Mouse (Mus musculus) heart, postnatal 0 days (tissue): ENCODE results near the gene Tardbp. TPM values are rescaled to one million over a fixed set of nuclear protein-coding genes. Genes with fewer than 3 reads are reported as not detected.

ENCODE experiments used
- ATAC-seq: fragments of 200-750 bp; cut with Nextera tagmentation; 2 replicates; pipeline ENCODE4 v1.8.0; 2017; ENCODE audit warnings: low read depth, moderate number of reproducible peaks, moderate library complexity; ENCODE audit not compliant: insufficient read depth
- DNase-seq: peaks from one replicate; pipeline ENCODE4 v3.0.0-alpha.2; 2016; ENCODE audit warnings: low spot score
- H3K27ac ChIP-seq: fragments of 300-500 bp; sonication (generic); 2 replicates; pipeline ENCODE4 v1.5.1; 2014; ENCODE audit warnings: low read depth, mild to moderate bottlenecking
- H3K27me3 ChIP-seq: fragments of 300-500 bp; sonication (generic); 2 replicates; pipeline ENCODE4 v1.6.1; 2014; ENCODE audit warnings: low read length, mixed read lengths; ENCODE audit not compliant: control insufficient read depth, insufficient read depth
- H3K36me3 ChIP-seq: fragments of 300-500 bp; sonication (generic); replicated peaks from 2 replicates; pipeline ENCODE4 v1.6.1; 2014; ENCODE audit warnings: low read length, mixed read lengths; ENCODE audit not compliant: control insufficient read depth, insufficient read depth
- H3K4me1 ChIP-seq: fragments of 300-500 bp; sonication (generic); 2 replicates; pipeline ENCODE4 v1.6.1; 2014; ENCODE audit warnings: antibody characterized with exemption; ENCODE audit not compliant: control insufficient read depth, insufficient read depth
- H3K4me2 ChIP-seq: fragments of 300-500 bp; sonication (generic); 2 replicates; pipeline ENCODE4 v1.6.1; 2014; ENCODE audit warnings: low read depth, mild to moderate bottlenecking, low read length, moderate library complexity
- H3K4me3 ChIP-seq: fragments of 300-500 bp; sonication (generic); 2 replicates; pipeline ENCODE4 v1.5.1; 2014; ENCODE audit warnings: low read depth, low read length
- H3K9ac ChIP-seq: fragments of 300-500 bp; sonication (generic); replicated peaks from 2 replicates; pipeline ENCODE4 v1.6.1; 2014; ENCODE audit warnings: low read depth, low read length, mixed read lengths
- H3K9me3 ChIP-seq: fragments of 300-500 bp; sonication (generic); replicated peaks from 2 replicates; pipeline ENCODE4 v1.6.1; 2016; ENCODE audit warnings: low read length; ENCODE audit not compliant: control insufficient read depth
- CTCF ChIP-seq: IDR thresholded peaks from 2 replicates; pipeline ENCODE4 v1.5.1; 2016; ENCODE audit warnings: antibody characterized with exemption, control low read depth, low read depth
- EP300 ChIP-seq: IDR thresholded peaks from 2 replicates; pipeline ENCODE4 v1.6.1; 2016; ENCODE audit warnings: antibody characterized with exemption, low read depth
- WGBS: fragments of 180-500 bp; shearing (Covaris S2); extraction: QIAGEN DNeasy Blood & Tissue Kit; methylation state at CpG from one replicate; pipeline ENCODE4 v1.1.7; 2014; 5-methylcytosine and 5-hydroxymethylcytosine counted together
- polyA plus RNA-seq: library from polyadenylated mRNA; unstranded; fragments of >200 nt; fragmentation: Nextera tagmentation; extraction: Ambion mirVana; gene quantifications from 2 replicates; pipeline ENCODE4 v1.2.1, GENCODE M21; 2015
- total RNA-seq: library from RNA; depleted of rRNA; stranded (reverse); fragments of >200 nt; gene quantifications from 2 replicates; pipeline ENCODE4 v1.2.3, GENCODE M21; 2014; ENCODE audit warnings: low replicate concordance

Gene Tardbp
- total and polyA plus RNA-seq, 2 experiments from 2014 or later, result 89.9 to 93.5 TPM

DNA sequence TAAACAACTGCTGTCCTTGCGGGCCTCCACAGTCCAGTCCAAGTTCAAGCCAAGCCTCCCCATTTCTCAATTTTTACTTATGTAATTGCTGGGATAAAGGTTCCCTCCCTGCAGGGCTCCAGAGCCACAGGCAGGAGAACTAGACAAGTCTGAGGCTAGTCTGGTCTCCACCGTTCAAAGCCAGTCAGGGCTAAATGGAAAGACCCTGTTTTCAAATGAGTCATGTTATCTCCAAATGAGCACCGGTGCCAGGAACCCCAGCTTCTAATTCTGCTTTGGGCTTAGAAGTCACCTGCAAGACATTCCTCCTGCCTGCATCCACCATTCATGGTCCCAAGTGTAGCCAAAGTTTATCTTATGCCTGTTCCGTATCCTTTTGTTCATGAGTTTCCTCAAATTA lies 24.9 kb downstream of the Tardbp start:
- Histone ChIP-seq H3K4me3 (no peak overlapping the region), H3K27me3 (no peaks in the 10 kb centered on the region), H3K27ac (no peak overlapping the region), H3K4me2 (no peak overlapping the region), H3K4me1 (no peaks in the 10 kb centered on the region), H3K36me3 (peaks cover 2% of the 10 kb centered on the region; the same call in 1 of the 2 replicates), H3K9me3 (no peaks in the 10 kb centered on the region), H3K9ac (no peak overlapping the region)
- 54% methylated on average over 4 of the region's 4 CpGs for WGBS
- no peak for ATAC-seq
- TF ChIP-seq EP300, result no peak
- TF ChIP-seq CTCF, result no peak
- no peak for DNase-seq

GRCm38 (mm10) chr4:148600316-148600715 lies 26.5 kb downstream of the Tardbp start:
- no peak for ATAC-seq
- TF ChIP-seq EP300 (no peak), CTCF (no peak)
- no peak overlapping the region for H3K4me3 ChIP-seq

GRCm38 (mm10) chr4:148598826-148599225 lies 28.0 kb downstream of the Tardbp start:
- peaks cover 31% of the 10 kb centered on the region for H3K36me3 ChIP-seq
- 91% methylated on average over 12 of the region's 12 CpGs for whole genome bisulfite sequencing
- no peaks in the 10 kb centered on the region for H3K4me1 ChIP-seq
- no peaks in the 10 kb centered on the region for H3K9me3 ChIP-seq
- H3K27me3 ChIP-seq, result no peaks in the 10 kb centered on the region
- no peak overlapping the region for H3K4me2 ChIP-seq
- TF ChIP-seq CTCF (no peak), EP300 (no peak)
- H3K27ac ChIP-seq, result no peak overlapping the region
- DNase-seq, result no peak
- no peak overlapping the region for H3K4me3 ChIP-seq
- ATAC-seq, result no peak
- H3K9ac ChIP-seq, result no peak overlapping the region

More at GRCm38 (mm10) chr4:148600316-148600715, 26.5 kb downstream of the Tardbp start:
- Histone ChIP-seq H3K27ac (no peak overlapping the region), H3K36me3 (peaks cover 17% of the 10 kb centered on the region), H3K9me3 (no peaks in the 10 kb centered on the region), H3K27me3 (no peaks in the 10 kb centered on the region), H3K4me2 (no peak overlapping the region), H3K9ac (no peak overlapping the region), H3K4me1 (no peaks in the 10 kb centered on the region)
- DNase-seq, result no peak
- 80% methylated on average over 4 of the region's 4 CpGs for WGBS

DNA sequence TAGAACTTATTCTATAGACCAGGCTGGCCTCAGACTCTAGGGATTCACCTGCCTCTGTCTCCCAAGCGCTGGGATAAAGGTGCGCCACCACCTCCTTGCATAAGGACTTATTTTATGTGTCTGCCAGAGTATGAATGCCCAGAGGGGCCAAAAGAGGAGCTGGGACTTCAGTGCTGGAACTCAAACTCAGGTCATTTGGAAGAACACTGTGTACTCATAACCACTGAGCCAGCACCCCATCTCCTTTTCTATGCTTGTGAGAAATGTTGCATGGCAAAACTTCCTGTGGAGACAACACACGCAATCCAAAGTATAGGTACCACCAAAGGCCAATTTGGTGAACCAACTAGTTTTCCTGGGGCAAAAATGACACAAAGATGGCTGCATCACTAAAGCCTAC lies 30.1 kb downstream of the Tardbp start:
- no peaks in the 10 kb centered on the region for H3K9me3 ChIP-seq
- H3K9ac ChIP-seq, result no peak overlapping the region
- TF ChIP-seq CTCF (no peak), EP300 (no peak)
- no peak overlapping the region for H3K4me2 ChIP-seq
- H3K4me3 ChIP-seq, result no peak overlapping the region
- H3K27me3 ChIP-seq, result no peaks in the 10 kb centered on the region
- 96% methylated on average over 3 of the region's 3 CpGs for WGBS
- no peak overlapping the region for H3K27ac ChIP-seq
- ATAC-seq (no peak), DNase-seq (no peak)
- H3K36me3 ChIP-seq, result peaks cover 33% of the 10 kb centered on the region
- peaks cover 8% of the 10 kb centered on the region; the same call in 1 of the 2 replicates for H3K4me1 ChIP-seq

- H3K9ac ChIP-seq, result no peak overlapping the region
- TF ChIP-seq EP300 (no peak), CTCF (no peak)
- H3K27me3 ChIP-seq, result no peaks in the 10 kb centered on the region
- peaks cover 33% of the 10 kb centered on the region for H3K36me3 ChIP-seq
- peaks cover 9% of the 10 kb centered on the region; the same call in 1 of the 2 replicates for H3K4me1 ChIP-seq
- DNase-seq (no peak), ATAC-seq (no peak)
- H3K4me2 ChIP-seq, result no peak overlapping the region
- H3K4me3 ChIP-seq, result no peak overlapping the region
- no peak overlapping the region for H3K27ac ChIP-seq
- H3K9me3 ChIP-seq, result no peaks in the 10 kb centered on the region
- 85% methylated on average over 6 of the region's 6 CpGs for WGBS
These were observed 30.9 kb downstream of the Tardbp start for GRCm38 (mm10) chr4:148595916-148596315.

DNA sequence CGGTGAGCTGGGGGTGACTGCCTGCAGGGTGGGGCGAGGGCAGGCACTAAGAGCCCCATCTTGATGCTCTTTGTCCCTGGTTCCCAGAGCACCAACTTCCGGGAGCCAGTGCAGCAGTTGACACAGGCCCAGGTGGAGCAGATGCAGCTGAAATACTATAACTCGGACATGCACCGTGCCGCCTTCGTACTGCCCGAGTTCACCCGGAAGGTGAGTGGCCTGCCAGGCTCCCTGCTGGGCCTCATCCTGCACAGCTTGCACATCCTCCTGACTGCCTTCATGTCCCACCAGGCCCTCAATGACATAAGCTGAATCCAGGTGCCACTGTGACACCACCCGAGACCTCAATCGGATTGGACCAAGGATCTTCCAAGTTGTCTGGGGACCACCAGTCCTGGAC lies 32.8 kb downstream of the Tardbp start:
- H3K27me3 ChIP-seq, result no peaks in the 10 kb centered on the region
- H3K4me2 ChIP-seq, result no peak overlapping the region
- no peak overlapping the region for H3K9ac ChIP-seq
- no peak overlapping the region for H3K4me3 ChIP-seq
- H3K36me3 ChIP-seq, result peaks cover 33% of the 10 kb centered on the region
- H3K9me3 ChIP-seq, result no peaks in the 10 kb centered on the region
- 93% methylated on average over 11 of the region's 11 CpGs for WGBS
- no peak for DNase-seq
- ATAC-seq, result no peak
- TF ChIP-seq EP300 (no peak), CTCF (no peak)
- H3K4me1 ChIP-seq, result peaks cover 9% of the 10 kb centered on the region; the same call in 1 of the 2 replicates
- H3K27ac ChIP-seq, result no peak overlapping the region
